Mouse (Mus musculus): ENCODE data around the gene Clba1. TPM values are rescaled to one million over a fixed set of nuclear protein-coding genes. Genes with fewer than 3 reads are reported as not detected.
"Not testable (repeated sequence)": the region's sequence is repeated elsewhere in the genome, so short reads cannot be mapped to it uniquely, and the experiment has no call there.

Gene Clba1
- total RNA-seq, 2 experiments from 2014 or later = 15.0 to 15.8 TPM

GRCm38 (mm10) chr12:112814682-112815470, 6.1 kb downstream of the Clba1 start:
- intact Hi-C loops (cut with DNase I) = no loop called here
- no peak for DNase-seq

- peak; percentile 48 for DNase-seq
- intact Hi-C loops (cut with DNase I) = no loop called here
Observed at GRCm38 (mm10) chr12:112816294-112816693, 7.6 kb downstream of the Clba1 start.

GRCm38 (mm10) chr12:112816866-112817265, 8.1 kb downstream of the Clba1 start:
- DNase-seq; intact Hi-C loops (cut with DNase I): not testable (repeated sequence)

DNA sequence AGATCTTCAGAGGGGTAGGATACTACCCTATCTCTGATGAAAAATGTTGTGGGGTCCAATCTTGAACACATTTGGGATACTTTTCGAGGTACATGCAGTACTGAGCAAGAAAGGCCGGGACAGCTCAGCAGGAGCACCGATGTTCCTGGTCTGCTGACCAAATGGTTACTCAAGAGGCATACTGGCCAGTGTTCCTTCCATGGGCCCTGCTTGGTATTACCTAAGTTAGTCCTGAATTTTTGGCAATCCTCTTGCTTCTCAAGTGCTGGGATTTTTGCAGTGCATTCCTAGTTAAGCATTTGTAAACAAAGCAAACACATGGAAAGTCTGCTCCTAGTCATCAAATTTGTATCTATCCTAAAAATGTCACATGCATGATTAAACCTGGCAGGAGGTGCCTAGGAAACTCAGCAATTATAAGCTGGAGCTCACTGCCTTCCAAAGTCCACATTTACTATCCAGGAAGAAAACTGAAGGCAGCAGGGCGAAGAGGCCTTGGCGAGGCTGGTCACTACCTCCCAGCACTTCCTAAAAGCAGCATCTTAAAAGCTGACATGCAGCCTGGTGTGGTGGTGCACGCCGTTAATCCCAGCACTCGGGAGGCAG, 10.4 kb downstream of the Clba1 start:
- DNase-seq = no peak
- intact Hi-C loops (cut with DNase I) = no loop called here

- intact Hi-C loops (cut with DNase I) = no loop called here
- DNase-seq = no peak
Observed at GRCm38 (mm10) chr12:112820401-112820999, 11.8 kb downstream of the Clba1 start.

DNA sequence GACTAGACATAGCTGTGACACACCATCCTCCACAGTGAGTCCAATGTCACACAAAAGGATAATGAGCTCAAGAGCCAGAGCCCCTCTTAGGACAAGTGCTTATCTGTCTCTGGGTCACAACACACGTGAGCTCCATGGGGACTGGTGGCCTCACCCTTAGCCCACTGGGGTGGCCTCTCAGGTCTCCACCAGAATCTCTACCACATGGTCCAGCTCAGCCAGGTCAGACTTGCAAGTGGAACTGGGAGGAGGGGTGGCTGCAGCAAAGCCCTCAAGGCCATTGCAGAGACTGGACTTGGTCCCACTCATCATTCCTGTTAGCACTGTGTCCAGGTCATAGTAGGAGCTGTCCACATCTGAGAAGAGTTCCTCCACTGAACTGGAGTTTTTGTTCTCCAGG, 12.5 kb downstream of the Clba1 start:
- intact Hi-C loops (cut with DNase I) = no loop called here

GRCm38 (mm10) chr12:112821974-112822373, 13.2 kb downstream of the Clba1 start:
- DNase-seq = no peak
- intact Hi-C loops (cut with DNase I) = no loop called here

More for the DNA sequence above, 12.5 kb downstream of the Clba1 start:
- no peak for DNase-seq

DNA sequence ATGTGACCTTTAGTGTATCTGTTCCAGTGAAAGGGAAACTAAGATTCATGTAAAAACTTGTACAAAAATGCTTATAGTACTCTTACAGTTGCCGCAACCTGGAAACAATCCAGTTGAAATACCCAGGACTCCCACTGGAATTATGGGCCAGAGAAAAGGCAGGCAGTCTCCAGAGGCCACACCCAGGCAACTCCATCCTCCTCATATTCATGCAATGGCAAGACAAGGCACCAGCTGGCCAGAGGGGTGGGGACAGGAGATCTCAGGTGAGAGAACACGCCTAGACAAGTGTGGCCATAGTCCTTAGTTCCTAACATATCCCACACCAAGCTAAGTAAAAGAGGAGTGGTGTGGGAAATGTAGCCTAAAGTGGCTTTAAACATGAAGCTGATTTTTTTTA, 13.9 kb downstream of the Clba1 start:
- intact Hi-C loops (cut with DNase I) = no loop called here
- DNase-seq = no peak

- intact Hi-C loops (cut with DNase I) = no loop called here
- no peak for DNase-seq
Observed at GRCm38 (mm10) chr12:112823221-112823620, 14.5 kb downstream of the Clba1 start.

GRCm38 (mm10) chr12:112825901-112826300, 17.2 kb downstream of the Clba1 start:
- DNase-seq = no peak
- intact Hi-C loops (cut with DNase I) = no loop called here

GRCm38 (mm10) chr12:112828501-112829243, 19.9 kb downstream of the Clba1 start:
- DNase-seq = no peak
- intact Hi-C loops (cut with DNase I) = no loop called here

DNA sequence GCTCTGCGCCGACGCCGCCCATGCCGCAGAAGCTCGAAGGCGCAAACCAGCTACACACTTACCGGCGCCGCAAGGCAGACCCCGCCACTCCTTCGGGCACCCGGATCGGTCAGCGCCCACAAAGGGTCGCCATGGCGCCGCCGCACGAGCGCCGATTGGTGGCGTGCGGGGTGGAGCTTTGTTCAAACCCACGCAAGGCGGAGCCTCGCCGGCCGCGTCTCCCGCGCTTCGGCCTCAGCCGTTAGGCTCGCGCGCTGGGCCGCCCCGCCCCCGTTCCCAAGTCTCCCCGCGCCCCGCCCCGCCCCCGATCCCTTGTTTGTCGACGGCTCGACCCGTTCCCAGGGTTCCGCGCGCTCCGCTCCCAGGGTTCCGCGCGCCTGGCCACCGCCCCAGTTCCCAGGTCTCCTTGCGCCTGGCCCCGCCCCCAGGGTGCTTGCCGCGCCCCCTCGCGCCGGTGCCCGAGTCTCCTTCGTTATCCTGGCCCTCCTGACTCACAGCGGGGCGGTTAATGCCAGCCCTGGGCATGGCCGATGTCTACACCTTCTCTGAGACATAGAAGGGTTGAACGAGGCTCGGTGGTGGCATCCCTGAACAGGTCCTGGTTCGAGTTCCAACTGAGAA, 20.6 kb downstream of the Clba1 start, which contains the start of gene Cdca4:
Gene Cdca4, minus strand, starts transcription at position 180 of the 621 bp plus-strand sequence.
- DNase-seq = peak; percentile 100
- intact Hi-C loops (cut with DNase I) = no loop called here

GRCm38 (mm10) chr12:112830141-112830540, 21.4 kb downstream of the Clba1 start:
- no peak for DNase-seq
- intact Hi-C loops (cut with DNase I) = no loop called here

GRCm38 (mm10) chr12:112830570-112830969, 21.8 kb downstream of the Clba1 start:
- intact Hi-C loops (cut with DNase I) = no loop called here
- DNase-seq = no peak

DNA sequence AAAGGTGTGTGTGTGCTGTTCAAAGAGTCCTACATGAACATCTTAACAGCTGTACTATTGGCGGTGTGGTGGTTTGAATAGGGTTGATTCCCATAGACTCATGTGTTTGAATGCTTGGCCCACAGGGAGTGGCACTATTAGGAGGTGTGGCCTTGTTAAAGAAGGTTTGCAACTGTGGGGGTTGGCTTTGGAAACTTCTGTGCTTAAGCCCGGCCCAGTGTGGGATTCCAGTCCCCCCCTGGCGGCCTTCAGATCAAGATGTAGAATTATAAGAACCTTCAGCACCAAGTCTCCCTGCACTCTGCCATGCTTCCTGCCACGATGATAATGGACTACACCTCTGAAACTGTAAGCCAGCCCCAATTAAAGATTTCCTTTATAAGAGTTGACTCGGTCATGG, 23.7 kb downstream of the Clba1 start:
- intact Hi-C loops (cut with DNase I) = no loop called here
- DNase-seq = no peak

DNA sequence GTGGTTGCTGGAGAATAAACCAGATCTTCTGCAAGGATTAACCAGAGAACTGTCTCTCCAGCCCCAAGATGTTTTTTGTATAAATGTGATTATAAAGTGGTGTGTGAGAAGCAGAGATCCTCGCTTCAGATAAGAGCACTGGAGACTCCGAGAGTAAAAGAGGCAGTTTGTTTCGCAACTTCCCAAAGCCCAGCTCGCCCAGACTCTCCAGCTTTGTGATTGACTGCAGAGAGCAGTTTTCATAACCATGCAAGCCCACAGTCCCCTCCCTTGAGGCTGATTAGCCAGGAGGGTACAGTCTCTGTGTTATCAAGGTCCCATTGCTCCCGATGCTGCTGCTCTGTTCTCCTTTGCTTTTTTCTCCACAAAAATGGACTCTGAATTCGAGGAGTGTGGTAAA, 24.8 kb downstream of the Clba1 start:
- intact Hi-C loops (cut with DNase I) = no loop called here
- no peak for DNase-seq

DNA sequence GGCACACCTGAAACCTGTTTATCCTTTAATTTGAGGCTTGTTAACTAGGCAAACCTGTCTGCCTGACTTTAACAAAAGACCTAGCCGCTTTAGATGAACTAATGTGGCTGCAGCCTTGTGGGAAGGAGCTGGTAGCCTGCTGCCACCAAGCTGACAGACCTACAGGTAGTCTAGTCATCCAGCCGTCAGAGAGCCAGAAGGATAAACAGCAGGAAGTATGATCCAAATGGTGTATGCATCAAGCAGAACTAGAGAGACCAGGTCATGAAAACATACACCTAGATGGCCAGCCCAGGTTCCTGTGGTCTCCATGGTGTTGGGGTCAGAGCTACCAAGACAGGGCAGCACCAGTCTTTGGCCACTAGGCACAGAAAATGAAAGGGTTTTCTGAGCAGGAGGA, 26.3 kb downstream of the Clba1 start:
- DNase-seq = no peak
- intact Hi-C loops (cut with DNase I) = no loop called here

GRCm38 (mm10) chr12:112840209-112841086, 31.7 kb downstream of the Clba1 start:
- peak; percentile 21 for DNase-seq
- intact Hi-C loops (cut with DNase I) = no loop called here

- intact Hi-C loops (cut with DNase I); DNase-seq: not testable (repeated sequence)
Observed at GRCm38 (mm10) chr12:112841338-112841892, 32.7 kb downstream of the Clba1 start.
